Mouse (Mus musculus) liver, postnatal 0 days (tissue): ENCODE results near the gene Rnf19b.

Experiments
- CTCF ChIP-seq: sonication (generic); IDR thresholded peaks from 2 replicates; pipeline ENCODE4 v1.5.1; 2016; ENCODE audit warnings: antibody characterized with exemption, low read depth
- EP300 ChIP-seq: IDR thresholded peaks from 2 replicates; pipeline ENCODE4 v1.6.1; 2016; ENCODE audit warnings: antibody characterized with exemption, low read depth, mild to moderate bottlenecking

- no peak for TF ChIP-seq CTCF
- TF ChIP-seq EP300: no peak
Measured at GRCm38 (mm10) chr4:129125736-129126451, 67.8 kb downstream of the Rnf19b start.
